Mouse (Mus musculus) neural tube, embryonic 11.5 days (tissue): ENCODE measurements around the gene Spock2. TPM values are rescaled to one million over a fixed set of nuclear protein-coding genes. Genes with fewer than 3 reads are reported as not detected.
"Not testable (repeated sequence)": the region's sequence is repeated elsewhere in the genome, so short reads cannot be mapped to it uniquely, and the experiment has no call there.

Source experiments
- ATAC-seq: fragments of 200-750 bp; cut with Nextera tagmentation; 2 replicates; pipeline ENCODE4 v1.8.0; 2017; ENCODE audit warnings: moderate number of reproducible peaks, mild to moderate bottlenecking, moderate TSS enrichment, moderate library complexity; ENCODE audit not compliant: insufficient read depth, low FRiP score, low TSS enrichment
- DNase-seq: peaks from one replicate; pipeline ENCODE4 v3.0.0-alpha.2; 2015; ENCODE audit warnings: low spot score
- H3K27ac ChIP-seq: fragments of 300-500 bp; sonication (generic); 2 replicates; pipeline ENCODE4 v1.5.1; 2014; ENCODE audit warnings: low read depth, mild to moderate bottlenecking, low read length
- H3K27me3 ChIP-seq: fragments of 300-500 bp; sonication (generic); 2 replicates; pipeline ENCODE4 v1.6.1; 2014; ENCODE audit warnings: mild to moderate bottlenecking, low read length, mixed read lengths; ENCODE audit not compliant: control insufficient read depth, insufficient read depth
- H3K36me3 ChIP-seq: fragments of 300-500 bp; sonication (generic); 2 replicates; pipeline ENCODE4 v1.6.1; 2014; ENCODE audit warnings: mild to moderate bottlenecking, low read length, moderate library complexity, mixed read lengths; ENCODE audit not compliant: control insufficient read depth, insufficient read depth
- H3K4me1 ChIP-seq: fragments of 300-500 bp; sonication (generic); 2 replicates; pipeline ENCODE4 v1.6.1; 2014; ENCODE audit warnings: low read length, mixed read lengths; ENCODE audit not compliant: control insufficient read depth, insufficient read depth
- H3K4me2 ChIP-seq: fragments of 300-500 bp; sonication (generic); 2 replicates; pipeline ENCODE4 v1.6.1; 2014; ENCODE audit warnings: low read depth, mild to moderate bottlenecking, moderate library complexity
- H3K4me3 ChIP-seq: fragments of 300-500 bp; sonication (generic); 2 replicates; pipeline ENCODE4 v1.5.1; 2014; ENCODE audit warnings: low read depth, low read length
- H3K9ac ChIP-seq: fragments of 300-500 bp; sonication (generic); 2 replicates; pipeline ENCODE4 v1.6.1; 2014; ENCODE audit warnings: mild to moderate bottlenecking, low read length
- H3K9me3 ChIP-seq: fragments of 300-500 bp; sonication (generic); 2 replicates; pipeline ENCODE4 v1.6.1; 2016; ENCODE audit warnings: low read length; ENCODE audit not compliant: control insufficient read depth
- WGBS: fragments of 180-500 bp; shearing (Covaris S2); extraction: QIAGEN DNeasy Blood & Tissue Kit; methylation state at CpG from one replicate; pipeline ENCODE4 v1.1.7; 2014; 5-methylcytosine and 5-hydroxymethylcytosine counted together
- polyA plus RNA-seq: library from polyadenylated mRNA; unstranded; fragments of >200 nt; fragmentation: Nextera tagmentation; extraction: Ambion mirVana; gene quantifications from 2 replicates; pipeline ENCODE4 v1.2.1, GENCODE M21; 2014

Spock2 gene
- polyA plus RNA-seq, 1 experiment from 2014 or later: 40.1 TPM

DNA sequence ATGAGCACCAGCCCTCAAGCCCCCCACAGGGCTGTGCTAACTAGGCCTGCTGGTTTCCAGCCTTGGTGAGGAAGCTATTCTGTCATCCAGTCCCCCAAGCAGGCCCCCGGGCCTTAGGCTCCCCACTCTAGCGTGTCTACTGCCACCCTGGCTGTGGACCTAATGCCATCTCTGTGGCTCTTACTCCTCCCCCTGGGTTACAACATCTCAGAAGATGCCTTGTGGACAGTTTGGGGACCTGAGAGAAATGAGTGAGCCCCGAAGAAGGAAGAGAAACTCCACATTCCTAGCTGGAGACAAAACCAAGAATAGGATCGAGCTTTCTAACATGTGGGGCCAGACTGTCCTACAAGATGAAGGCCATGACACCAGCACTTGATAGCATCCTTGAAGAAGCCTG is 24.5 kb downstream of the Spock2 start:
- Histone ChIP-seq H3K4me2 (no peak overlapping the region), H3K27me3 (no peaks in the 10 kb centered on the region), H3K4me1 (no peaks in the 10 kb centered on the region; the same call in 1 of the 2 replicates), H3K27ac (no peak overlapping the region), H3K36me3 (no peaks in the 10 kb centered on the region), H3K9me3 (no peaks in the 10 kb centered on the region), H3K4me3 (no peak overlapping the region), H3K9ac (no peak overlapping the region)
- ATAC-seq (no peak), DNase-seq (no peak)
- 85% methylated on average over 4 of the region's 4 CpGs for WGBS

DNA sequence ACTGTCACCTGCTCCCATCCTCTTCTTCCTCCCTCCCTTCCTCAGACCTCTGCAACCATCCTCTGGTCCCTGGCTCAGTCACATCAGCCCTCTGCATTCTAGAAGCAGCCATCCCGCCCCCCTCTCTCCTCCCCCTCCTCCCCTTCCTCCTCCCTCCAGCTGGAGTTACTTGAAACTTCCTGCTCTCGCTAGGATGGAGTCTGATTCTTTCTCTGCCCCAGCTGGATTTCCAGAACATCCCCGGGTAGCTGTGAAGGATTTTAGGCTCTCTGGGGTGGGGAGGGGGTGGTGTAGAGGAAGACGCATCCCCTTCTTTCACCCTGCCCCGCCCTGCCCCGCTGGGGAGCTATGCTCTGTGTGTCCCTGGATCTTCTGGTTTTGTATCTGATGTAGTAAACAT is 27.5 kb downstream of the Spock2 start:
- H3K4me3 ChIP-seq: no peak overlapping the region
- ATAC-seq (no peak), DNase-seq (no peak)
- H3K27ac ChIP-seq: no peak overlapping the region
- H3K27me3 ChIP-seq: no peaks in the 10 kb centered on the region
- no peaks in the 10 kb centered on the region for H3K36me3 ChIP-seq
- H3K4me1 ChIP-seq: no peaks in the 10 kb centered on the region; the same call in 1 of the 2 replicates
- H3K9me3 ChIP-seq: no peaks in the 10 kb centered on the region
- no peak overlapping the region for H3K4me2 ChIP-seq
- H3K9ac ChIP-seq: no peak overlapping the region
- WGBS: 33% methylated on average over 6 of the region's 6 CpGs

DNA sequence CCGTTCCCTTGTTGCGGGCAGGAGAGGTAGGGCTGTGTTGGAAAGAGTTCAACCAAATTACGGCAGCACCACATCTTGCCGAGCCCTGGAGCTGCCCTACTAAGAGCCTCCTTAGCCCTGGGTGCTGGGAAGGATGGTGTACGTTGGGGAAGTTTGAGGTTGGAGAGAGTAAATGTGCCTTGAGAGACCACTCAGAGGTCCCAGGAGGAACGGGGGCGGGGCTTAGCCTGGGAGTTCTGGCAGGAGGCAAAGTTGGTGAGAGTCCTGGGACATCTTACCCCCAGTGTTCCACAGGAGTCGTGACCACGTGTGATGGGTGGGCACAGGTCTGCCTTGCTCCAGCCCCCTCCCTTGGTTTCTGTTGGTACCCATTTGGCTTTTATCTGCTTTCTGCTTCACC is 28.2 kb downstream of the Spock2 start:
- no peak overlapping the region for H3K4me3 ChIP-seq
- no peaks in the 10 kb centered on the region for H3K9me3 ChIP-seq
- H3K27ac ChIP-seq: no peak overlapping the region
- no peak overlapping the region for H3K9ac ChIP-seq
- H3K27me3 ChIP-seq: no peaks in the 10 kb centered on the region
- DNase-seq: no peak
- no peaks in the 10 kb centered on the region for H3K36me3 ChIP-seq
- H3K4me1 ChIP-seq: no peaks in the 10 kb centered on the region; the same call in 1 of the 2 replicates
- H3K4me2 ChIP-seq: no peak overlapping the region
- no peak for ATAC-seq
- 52% methylated on average over 9 of the region's 9 CpGs for WGBS

DNA sequence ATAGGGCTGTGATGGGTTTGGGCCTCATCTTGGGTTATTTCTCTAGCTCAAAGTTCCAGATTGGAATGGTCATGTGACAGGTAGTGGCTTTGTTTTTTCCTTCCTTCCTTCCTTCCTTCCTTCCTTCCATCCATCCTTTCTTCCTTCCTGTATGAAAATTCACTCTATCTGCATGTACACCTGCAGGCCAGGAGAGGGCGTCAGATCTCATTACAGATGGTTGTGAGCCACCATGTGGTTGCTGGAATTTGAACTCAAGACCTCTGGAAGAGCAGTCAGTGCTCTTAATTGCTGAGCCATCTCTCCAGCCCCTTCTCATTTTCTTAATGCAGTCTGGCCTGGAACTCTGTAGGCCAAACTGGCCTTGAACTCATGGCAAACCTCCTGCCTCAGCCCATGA is 30.0 kb downstream of the Spock2 start:
- not testable (repeated sequence) for H3K9ac ChIP-seq, H3K36me3 ChIP-seq, H3K4me1 ChIP-seq, H3K9me3 ChIP-seq, H3K4me3 ChIP-seq, ATAC-seq, H3K27me3 ChIP-seq, H3K4me2 ChIP-seq, DNase-seq, H3K27ac ChIP-seq
- 47% methylated on average over 1 of the region's 1 CpGs for WGBS

DNA sequence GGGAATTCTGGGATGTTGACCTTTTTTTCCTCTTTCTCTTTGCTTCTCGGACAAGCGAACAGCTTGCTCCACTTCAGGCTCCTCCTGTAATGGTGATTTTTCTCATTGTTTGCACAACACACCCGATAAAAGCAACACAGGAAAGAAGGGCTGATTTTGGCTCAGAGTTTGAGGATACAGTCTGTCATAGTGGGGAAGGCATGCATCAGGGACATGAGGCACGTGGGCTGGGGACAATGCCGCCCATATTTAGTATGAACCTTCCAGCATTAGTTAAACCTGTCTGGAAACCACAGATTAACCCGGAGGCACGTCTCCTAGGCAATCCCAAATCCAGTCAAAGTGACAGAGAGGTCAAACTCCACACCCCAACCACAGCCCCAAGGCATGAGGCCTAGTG is 30.9 kb downstream of the Spock2 start:
- Histone ChIP-seq H3K36me3 (no peaks in the 10 kb centered on the region), H3K4me2 (no peak overlapping the region), H3K4me3 (no peak overlapping the region), H3K27me3 (no peaks in the 10 kb centered on the region), H3K27ac (no peak overlapping the region), H3K9ac (no peak overlapping the region), H3K9me3 (no peaks in the 10 kb centered on the region), H3K4me1 (no peaks in the 10 kb centered on the region; the same call in 1 of the 2 replicates)
- ATAC-seq: no peak
- DNase-seq: no peak
- WGBS: 82% methylated on average over 7 of the region's 7 CpGs

DNA sequence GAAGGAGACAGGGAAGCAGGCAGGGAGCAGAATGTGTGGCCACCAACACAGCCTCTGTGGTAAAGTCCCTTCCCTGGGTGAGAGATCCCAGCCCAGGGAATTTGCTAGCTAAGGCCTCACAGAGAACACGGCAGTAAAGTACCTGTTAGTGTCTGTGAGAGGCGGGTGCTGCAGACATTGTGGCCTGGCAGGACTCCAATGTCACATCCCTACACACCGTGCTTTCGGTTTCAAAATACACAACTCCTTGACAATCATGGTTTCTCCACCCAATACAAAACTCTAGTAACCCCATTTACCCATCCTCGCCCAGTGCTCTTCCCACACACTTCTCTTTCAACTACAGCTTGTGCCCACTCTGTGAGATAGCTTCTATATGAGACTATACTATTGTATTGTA is 32.7 kb downstream of the Spock2 start:
- whole genome bisulfite sequencing: 89% methylated on average over 5 of the region's 5 CpGs
- no peak overlapping the region for H3K9ac ChIP-seq
- DNase-seq (no peak), ATAC-seq (no peak)
- no peak overlapping the region for H3K4me2 ChIP-seq
- H3K4me1 ChIP-seq: no peaks in the 10 kb centered on the region; the same call in 1 of the 2 replicates
- H3K27me3 ChIP-seq: no peaks in the 10 kb centered on the region
- no peaks in the 10 kb centered on the region for H3K36me3 ChIP-seq
- H3K4me3 ChIP-seq: no peak overlapping the region
- no peak overlapping the region for H3K27ac ChIP-seq
- no peaks in the 10 kb centered on the region for H3K9me3 ChIP-seq

DNA sequence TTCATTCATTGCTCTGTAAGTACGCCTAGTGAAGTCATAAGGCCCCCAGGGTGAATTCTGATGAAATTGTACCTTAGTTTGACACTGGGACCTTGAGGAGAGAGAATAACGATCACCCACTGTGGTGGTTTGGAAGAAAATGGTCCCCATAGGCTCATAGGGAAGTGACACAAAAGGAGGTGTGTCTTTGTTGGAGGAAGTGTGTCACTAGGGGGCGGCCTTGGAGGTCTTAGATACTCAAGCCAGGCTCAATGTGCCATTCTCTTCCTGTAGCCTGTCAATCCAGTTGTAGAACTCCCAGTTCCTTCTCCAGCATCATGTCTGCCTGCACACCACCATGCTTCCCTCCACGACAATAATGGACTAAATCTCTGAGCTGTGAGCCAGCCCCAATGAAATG is 34.7 kb downstream of the Spock2 start:
- H3K4me1 ChIP-seq: no peaks in the 10 kb centered on the region
- ATAC-seq (no peak), DNase-seq (no peak)
- H3K4me2 ChIP-seq: no peak overlapping the region
- H3K9me3 ChIP-seq: no peaks in the 10 kb centered on the region
- H3K27me3 ChIP-seq: no peaks in the 10 kb centered on the region
- no peak overlapping the region for H3K4me3 ChIP-seq
- 92% methylated on average over 4 of the region's 4 CpGs for WGBS
- no peak overlapping the region for H3K27ac ChIP-seq
- no peaks in the 10 kb centered on the region for H3K36me3 ChIP-seq
- no peak overlapping the region for H3K9ac ChIP-seq

DNA sequence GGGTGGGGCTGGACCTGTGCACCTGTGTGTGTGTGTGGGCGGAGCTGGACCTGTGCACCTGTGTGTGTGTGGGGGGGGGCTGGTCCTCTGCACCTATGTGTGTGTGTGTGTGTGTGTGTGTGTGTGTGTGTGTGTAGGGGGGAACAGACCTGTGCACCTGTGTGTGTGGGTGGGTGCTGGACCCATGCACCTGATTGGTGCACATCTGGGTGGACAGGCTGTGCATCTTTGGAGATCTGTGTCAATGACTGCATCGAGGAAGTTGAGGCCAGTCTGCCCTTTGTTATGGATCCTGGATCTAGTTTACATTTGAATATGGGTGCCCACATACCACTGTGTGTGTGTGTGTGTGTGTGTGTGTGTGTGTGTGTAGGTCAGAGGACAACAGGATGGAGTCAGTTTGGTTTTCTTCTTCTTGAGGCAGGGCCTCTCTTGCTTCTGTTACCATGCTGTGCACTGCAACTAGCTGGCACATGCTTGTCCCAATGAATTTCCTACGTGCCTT is 35.7 kb downstream of the Spock2 start:
- H3K9me3 ChIP-seq: no peaks in the 10 kb centered on the region
- no peak overlapping the region for H3K9ac ChIP-seq
- no peak overlapping the region for H3K27ac ChIP-seq
- WGBS: 88% methylated on average over 3 of the region's 3 CpGs
- H3K4me2 ChIP-seq: no peak overlapping the region
- no peaks in the 10 kb centered on the region for H3K27me3 ChIP-seq
- H3K36me3 ChIP-seq: no peaks in the 10 kb centered on the region
- no peak overlapping the region for H3K4me3 ChIP-seq
- DNase-seq: no peak
- H3K4me1 ChIP-seq: no peaks in the 10 kb centered on the region
- no peak for ATAC-seq

DNA sequence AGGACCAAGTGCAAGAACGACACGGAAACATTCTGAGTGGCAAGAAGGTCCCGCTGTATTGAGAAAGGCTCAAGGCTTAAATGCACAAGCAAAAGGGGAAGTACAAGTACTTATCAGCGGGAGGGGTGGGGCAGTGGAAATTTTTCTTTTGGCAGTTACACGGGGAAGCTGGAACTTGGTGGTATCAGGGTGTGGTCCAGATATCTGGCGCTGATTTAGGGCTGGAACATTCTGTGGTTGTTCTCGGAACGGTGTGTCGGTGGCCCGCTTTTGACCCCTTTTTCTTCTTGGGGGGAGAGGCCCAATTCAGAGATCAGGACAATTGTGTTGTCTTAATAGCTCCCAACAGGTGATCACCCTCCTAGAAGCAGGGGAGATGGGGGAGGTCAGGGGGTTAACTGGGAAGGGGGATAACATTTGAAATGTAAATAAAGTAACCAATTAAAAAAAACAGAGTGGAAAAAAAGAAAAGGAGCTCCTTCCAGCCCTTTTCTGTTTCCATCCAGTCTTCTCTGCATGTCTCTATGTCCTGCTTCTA is 41.6 kb downstream of the Spock2 start:
- not testable (repeated sequence) for ATAC-seq, H3K4me1 ChIP-seq, H3K9me3 ChIP-seq, H3K4me3 ChIP-seq, DNase-seq, H3K27me3 ChIP-seq, H3K27ac ChIP-seq, H3K36me3 ChIP-seq, H3K4me2 ChIP-seq, H3K9ac ChIP-seq
- WGBS: 74% methylated on average over 10 of the region's 10 CpGs
